Mouse (Mus musculus): ENCODE results near the gene Pgap1.
A peak's percentile ranks its signal among the peaks of the same experiment; 100 is the strongest.

The Pgap1 gene

DNA sequence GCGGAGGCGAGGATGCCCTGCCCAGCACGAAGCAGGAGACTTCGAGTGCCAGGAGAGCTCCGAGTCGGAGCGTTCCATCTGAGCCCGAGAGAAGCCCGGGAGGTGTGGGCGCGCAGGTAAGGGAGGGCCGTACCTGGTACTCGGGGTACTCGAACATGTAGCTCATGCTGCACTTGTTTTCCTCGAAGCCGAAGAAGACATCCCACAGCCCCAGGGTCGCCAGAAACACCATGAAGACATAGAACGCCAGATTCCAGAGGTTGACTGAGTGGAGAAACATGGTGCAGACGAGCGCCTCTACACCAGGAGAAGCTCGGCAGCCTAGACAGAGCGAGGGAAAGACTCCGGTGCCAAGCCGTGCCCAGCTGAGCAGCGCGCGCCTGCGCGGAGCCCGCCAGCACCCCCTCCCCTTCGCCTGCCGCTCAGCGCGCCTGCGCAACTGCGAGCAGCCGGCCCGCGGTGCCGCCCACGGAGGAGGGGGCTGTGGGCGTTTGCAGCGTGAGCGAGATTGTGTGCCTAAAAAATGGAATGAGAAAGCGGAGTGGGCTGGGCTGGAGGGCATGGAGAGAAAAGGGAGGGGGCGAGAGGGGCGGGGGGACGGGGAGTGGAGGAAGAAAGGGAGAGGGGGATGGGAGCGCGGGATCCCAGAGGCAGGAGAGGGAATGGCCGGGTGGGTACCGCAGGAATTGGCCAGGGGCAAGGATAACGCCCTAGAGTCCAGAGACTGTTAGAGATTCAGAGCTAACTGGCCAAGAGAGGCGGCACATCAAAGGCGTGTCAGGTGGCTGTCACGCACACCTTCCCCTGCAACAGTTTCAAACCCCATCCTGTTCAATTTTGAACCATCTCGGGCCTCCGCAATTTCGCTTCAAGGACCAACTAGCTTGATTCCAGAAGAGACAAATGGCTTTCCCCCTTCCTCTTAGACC is at the start of gene Pgap1:
TSS of gene Pgap1 (minus strand) at position 384 of the 929 bp plus-strand sequence.
- peak; percentile 88 for DNase-seq (ENCODE audit: low spot score)

DNA sequence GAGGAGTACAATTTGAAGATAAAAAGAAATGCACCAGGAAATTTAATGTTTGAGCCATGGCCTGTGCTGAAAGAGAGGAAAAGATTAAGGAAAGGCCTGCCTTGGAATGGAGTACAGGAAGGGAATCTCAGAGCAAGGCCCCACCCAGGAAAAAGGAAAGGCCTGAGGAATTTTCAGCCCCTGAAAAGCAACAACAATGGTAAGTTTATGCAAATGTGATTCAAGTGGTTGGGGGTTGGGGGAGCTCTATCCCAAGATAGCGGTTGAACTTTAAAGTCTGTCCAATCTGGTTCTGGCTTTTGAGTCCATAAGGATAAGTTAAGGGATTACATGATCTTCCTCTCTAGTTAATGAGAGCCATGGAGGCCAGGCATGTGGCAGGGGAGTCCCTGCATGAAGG is 49.5 kb upstream of the Pgap1 start:
- no peak for DNase-seq (ENCODE audit: low spot score)

DNA sequence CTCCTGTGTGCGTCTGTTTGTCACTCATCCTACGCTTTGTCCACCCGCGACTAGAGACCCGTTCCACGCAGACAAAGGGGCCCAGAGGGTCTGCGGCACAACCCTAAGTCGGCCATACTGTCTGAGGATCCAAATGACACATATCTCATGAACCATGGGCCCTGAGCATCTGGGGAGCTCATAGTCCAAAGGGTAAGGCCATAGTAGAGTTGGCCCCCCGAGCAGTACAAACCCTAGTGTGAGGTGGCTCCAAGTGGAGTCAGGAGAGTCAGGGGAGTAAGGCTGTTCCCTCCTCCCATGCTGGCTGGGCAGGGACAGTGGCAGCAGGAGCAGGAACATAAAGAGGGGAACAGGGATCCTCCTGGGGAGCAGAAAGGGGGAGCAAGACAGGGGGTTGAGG is 44.2 kb upstream of the Pgap1 start:
- DNase-seq (ENCODE audit: low spot score): no peak

DNA sequence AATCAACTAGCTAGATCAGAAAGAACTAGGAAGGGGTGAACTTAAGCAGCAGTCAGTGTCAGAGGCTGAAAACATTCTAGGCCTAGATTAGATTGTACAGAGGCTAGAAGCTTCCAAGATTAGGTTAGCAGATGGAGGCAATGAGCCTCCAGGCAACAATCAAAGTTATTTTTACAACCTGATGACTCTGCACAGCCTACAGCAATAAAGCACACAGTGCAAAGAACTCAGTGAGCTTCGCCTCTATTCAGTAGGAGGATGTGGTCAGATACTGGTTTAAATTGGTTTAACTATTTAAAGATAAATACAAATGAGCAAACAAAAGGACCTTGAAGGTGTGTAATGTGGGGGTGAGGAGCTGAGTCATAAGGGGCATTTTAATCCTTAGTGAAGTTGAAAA is 42.8 kb upstream of the Pgap1 start:
- no peak for DNase-seq (ENCODE audit: low spot score)

DNA sequence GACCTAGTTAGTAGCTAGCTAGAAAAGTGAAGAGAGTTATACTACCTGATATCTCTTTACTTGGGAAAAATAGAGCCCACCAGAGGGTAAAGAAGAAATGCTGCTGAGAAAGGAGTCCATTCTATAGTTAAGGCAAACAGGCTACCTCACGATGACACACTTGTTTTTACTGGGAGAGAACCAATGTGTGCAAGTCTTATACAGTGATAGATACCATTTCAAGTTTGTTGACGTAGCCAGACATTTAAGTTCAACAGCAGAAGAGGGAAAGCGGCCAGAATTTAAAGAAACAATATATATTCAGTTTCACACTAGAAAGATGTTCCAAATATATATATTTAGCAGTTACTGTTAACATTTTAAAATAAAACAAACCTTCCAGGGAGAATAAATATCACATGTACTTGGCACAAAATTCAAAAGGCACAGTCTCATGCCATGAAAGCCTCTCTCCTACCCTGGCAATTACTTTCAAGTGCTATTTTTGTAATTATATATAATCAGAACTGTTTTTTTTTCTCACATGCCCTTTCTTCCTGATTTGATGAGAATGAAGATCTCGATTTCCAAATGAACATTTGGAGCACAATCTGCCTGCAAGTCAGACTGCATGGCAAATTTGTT is 40.2 kb upstream of the Pgap1 start:
- DNase-seq (ENCODE audit: low spot score): no peak

DNA sequence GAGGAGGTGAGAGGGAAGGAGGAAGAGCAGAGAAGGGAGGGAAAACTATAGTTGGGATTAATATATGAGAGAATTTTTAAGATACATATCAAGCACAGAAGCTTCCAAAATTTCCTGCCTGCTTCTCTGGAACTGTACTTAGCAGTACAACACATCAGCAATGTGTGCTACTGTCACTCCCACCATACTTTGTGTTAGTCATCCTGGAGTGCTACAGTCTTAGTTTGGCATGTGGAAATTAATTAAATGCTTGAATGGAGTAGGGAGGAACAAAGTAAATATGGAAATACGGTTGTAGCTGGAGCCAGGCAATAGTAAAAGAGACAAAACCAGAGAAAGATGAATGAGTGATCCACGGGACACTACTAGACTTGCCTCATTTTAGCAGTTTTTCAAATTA is 38.7 kb upstream of the Pgap1 start:
- no peak for DNase-seq (ENCODE audit: low spot score)

DNA sequence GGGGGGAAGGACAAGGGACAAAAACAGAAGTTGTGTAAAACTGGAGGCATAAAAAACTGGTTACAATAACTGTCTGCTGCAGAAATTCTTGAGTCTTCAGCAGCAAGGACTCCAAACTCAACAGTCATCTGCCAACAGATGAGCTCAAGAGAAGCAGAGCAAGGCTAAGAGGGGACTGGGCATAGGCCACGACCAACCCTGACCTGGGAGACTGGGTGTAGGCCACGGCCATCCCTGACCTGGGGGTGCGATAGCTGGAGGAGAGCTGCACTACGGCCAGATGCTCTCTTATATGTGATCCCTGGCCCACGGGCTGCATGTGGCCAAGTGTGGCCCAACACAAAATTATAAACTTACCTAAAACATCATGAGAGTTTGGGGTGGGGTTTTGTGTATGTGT is 29.6 kb upstream of the Pgap1 start:
- DNase-seq (ENCODE audit: low spot score): no peak

DNA sequence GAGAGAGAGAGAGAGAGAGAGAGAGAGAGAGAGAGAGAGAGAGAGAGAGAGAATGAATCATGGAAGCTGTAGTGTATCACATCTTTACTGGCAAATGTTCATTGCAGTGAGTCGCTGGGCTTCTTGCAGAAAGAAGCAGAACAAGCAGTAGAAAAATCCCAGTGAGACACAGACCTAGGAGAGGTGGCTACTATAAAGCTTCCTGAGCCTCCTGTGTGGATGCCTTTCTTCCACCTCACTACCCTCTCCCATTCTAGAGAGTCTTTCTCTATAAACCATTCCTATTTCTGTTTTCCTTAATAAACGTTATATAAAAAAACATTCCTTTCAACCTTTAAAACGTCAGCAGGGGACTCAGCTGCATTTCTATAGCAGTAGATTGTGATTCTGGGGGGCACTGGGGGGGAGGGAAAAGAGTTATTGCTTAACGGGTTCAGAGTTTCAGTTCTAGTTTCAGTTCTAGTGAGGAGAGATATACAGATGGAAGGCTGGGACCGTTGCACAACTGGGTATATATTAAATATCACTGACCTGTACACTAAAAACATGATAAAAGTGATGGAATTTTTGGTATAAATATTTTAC is 28.6 kb upstream of the Pgap1 start:
- DNase-seq (ENCODE audit: low spot score): no peak

DNA sequence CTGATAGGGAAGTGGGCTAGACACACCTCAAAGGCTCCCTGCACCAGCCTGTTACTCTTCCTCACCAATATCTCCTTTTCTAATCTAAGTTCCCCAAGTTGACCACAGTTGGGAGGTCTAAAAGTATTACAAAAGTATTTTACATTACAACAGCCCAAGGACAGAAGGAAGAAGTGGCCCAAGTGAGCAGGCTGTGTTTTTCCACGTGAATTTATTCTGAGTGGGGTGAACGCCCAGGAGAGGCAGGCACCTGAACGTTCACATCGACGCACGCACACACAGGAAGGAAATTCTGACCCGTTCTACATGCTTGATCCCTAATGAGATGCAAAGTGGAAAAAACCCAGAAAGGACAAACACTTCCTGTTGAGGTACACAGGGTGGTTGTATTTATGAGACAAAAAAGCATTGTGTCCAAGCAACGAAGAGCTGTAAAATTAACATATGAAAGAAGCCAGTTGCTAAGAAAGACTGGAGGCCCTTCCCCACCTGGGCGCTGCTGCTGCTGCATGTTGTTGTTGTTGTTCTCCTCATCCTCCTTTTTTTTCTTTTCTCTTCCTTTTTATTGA is 27.9 kb upstream of the Pgap1 start:
- no peak for DNase-seq (ENCODE audit: low spot score)

DNA sequence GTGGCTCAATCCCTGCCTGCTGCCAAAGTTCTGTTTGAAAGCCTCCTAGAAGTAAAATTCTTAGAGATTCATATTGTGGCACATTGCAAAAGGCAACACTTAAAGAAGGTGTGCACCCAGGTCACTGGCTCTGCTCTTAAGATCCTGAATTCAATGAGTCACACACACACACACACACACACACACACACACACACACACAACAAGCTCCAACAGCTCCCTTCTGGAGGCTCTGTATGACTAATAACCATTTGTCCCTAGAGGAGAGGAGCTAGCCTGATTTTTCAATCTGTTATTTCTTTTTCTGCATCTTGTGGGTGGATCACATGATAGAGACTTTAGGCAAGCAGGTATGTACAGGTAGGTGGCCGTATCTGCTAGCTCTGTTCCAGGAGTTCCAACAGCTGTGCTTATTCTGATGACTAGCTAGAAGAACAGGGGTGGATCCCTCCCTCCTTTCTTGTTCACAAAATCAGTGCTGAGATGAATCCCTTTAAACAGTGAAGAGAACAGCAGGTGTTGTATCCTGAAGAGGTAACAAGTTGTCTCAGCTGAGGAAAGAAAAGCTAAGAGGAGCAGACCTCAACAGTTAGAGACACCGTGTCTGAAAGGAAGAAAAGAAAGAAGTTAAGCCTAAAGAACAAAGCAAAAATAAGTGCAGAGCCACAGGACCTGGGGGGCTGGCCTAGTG is 27.2 kb upstream of the Pgap1 start:
- no peak for DNase-seq (ENCODE audit: low spot score)

DNA sequence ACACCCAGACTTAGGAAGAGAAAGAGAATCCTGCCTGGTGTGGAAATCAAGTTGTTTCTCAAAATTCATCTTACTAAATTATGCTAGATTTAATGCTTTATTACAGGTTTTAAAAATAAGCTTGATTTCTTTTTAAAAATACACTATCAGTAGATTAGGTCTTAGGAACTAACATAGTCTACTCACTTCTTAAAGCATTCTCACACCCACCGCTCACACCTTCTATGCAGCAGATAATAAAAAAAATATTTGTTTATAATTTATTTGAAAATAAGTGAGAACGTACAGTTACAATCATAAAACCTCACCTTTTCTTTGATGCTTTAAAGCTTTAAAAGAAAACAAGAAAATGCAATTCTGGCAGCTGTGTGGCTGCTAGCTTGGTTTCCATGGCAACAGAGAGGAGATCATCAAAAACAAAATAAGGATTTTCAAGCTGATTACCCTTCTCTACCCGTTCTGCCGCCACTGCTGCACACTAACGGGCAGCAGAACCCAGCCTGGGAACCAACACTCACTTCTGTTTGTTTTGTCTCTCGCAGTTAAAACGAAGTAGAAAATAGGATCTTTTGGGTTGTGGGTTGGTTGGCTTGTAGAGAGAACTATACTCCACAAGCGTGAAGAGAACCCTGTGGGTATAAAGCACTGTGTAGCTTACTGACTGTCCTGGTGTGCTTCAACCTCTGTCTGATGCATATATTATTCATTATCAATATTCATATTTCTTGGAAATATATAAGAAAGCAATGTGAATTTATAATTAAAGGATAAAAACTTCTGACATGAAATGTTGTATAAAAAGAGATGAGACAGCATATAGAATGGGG is 21.1 kb upstream of the Pgap1 start:
- no peak for DNase-seq (ENCODE audit: low spot score)

DNA sequence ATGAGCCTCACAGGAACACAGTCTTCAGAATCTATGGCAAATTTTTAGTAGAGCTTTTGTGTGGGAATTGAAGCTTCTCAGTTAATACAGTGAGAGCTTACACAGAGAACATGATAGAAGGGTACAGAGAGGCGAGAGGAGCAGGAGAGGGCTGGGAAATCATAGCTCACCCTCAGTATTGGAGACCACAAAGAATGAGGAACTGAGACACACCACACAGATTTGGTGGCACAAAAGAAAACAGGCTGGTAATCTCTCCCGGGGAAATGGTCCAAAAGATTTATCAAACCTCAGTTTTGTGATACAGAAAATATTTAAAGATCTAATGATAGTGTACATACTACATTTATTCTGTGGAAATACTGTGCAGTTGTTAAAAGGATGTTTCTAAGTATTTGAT is 11.6 kb upstream of the Pgap1 start:
- no peak for DNase-seq (ENCODE audit: low spot score)

DNA sequence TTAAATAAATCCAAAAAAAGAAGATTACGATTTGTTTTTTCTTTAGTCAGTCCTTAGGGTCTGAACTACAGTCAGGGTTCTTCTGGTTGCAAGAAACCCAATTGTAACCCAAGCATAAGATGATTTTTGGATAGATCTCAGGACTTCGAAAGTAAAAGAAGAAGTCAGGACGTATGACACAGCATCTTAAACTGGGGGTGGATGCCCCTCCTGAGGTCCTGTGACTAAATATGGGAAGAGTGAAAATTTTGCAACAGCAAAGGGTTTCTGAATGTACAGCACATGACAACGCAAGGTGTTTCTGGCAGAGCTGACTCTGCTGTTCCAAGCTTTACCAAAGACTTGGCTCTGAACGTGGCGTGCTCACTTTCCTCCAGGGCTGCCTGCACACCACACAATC is 6.4 kb upstream of the Pgap1 start:
- no peak for DNase-seq (ENCODE audit: low spot score)

DNA sequence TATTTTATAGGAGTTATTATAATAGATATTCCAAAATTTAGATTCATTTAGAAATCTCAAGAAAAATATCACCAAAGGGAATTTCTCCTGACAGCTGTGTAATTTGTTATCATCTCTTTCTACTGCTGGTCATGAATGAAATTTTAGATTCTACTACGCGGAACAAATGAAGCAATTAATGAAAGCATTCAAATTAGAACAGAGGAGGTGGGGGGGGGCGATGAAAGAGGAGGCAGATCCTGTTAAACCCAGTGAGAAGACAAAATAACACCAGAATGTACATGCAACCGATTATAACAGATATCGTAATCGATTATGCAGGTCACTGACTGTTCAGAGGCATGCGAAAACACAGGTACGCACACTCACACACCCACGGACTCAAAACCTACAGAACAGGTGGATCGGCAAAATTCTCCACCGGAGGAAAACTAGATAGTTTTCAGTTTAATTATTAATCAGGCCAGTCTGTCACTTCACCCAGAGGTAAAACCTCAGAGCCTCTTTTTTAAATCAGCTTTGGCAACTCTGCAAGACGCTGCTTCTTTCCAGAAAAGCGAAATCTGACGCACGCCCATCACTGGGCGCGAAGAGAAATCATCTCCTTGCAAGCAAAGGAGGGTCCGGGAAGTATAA is 780 bp downstream of the Pgap1 start:
- no peak for DNase-seq (ENCODE audit: low spot score)

DNA sequence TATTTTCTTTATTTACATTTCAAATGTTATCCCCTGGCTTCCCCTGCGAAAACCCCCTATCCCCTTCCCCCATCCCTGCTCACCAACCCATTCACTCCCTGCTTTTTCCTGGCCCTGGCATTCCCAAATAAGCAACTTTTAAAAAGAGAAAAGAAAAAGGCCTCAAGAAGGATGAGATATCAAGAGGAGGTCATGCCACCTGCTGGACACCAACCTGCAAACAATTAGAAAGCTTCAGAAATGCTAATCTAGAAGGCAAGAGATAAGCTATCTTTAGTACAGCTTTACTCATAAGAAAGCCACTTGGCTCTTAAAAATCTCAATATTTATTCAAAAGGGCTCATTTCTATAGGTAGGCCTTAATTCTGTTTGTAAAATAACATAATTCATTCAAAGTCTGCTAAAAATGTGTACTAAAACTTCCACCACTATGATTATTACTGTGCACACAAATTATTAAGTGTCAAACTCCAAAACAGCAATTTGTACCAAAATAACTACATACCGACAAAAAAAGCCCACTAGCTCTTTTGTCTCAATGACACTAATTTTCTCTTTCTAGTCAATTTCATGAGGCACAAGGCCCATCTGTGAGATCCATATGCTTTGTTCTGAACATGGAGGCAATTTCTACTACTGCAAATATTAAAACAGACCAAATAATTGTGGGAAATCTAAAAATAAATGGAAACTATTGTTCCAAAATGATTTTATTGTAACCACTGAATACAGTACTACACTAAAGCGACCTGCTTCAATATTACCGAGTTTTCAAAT is 1.9 kb downstream of the Pgap1 start:
- DNase-seq (ENCODE audit: low spot score): no peak

DNA sequence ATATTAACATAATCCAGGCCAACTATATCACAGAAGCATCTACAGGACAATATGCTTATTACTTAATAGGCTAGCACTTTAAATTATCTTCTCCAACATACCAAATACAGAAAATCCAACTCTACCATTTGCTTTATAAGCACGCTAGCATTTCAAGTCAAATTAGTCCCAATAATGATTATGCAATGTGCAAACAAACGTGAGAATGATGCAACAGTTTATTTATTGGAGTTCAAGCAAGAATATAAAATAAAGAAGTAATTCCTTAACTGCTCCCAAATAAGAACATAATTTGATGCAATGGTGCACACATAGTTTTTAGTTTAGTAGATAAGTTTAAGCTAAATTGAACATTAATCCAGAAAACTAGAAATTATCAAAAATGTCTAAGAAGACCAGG is 4.9 kb downstream of the Pgap1 start:
- DNase-seq (ENCODE audit: low spot score): no peak

DNA sequence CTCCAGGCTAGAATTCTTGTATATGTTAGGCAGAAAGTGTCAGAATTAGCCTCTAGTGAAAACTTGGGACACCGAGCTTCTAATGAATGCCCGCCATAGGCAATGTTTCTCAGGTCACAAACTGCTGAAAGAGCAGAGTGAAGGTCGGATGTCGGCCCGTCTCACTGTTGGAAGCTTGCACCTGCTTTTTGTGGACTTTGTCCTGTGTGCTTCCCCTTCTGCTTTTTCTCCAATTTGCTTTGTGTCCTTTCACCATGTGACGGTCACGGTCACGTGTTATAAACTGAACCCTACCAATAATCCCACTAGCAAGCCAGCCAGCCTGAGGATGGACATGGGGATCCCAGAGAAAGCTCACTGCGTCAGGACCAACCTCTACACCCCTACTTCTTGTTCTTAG is 12.3 kb downstream of the Pgap1 start:
- DNase-seq (ENCODE audit: low spot score): no peak

DNA sequence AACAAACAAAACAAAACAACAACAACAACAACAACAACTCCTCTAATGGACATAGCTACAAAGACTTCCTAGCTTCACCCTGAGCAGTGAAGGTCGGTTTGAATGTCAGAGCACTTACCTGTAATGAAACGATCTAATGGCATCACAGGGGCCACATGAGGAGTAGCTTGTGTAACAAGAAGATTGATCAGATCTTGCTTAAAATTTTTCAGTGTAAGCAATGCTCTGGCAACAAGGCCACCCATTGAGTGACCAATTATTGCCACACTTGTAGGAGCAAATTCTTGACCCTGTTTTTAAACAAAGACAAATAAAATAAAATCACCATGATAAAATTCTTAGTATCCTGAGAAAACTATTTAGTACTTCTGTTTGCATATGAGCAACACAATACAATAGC is 14.6 kb downstream of the Pgap1 start:
- no peak for DNase-seq (ENCODE audit: low spot score)

DNA sequence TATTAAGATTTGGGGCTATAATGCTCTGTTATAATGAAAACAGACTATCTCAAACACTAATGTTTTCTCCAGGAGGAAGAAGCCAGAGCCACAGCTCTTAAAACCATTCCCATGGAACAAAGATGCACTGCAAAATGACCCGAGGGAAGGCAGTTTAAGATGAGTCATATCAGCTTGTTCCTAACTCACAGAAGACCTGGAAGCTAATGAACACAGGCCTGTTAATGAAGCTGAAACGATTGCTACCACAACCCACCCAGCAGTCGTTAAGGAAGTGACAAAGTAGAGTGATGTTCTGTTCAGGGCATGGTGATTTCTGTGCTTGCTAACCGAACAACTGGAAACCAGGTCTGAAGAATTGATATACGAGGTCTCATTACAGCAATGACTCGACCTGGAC is 26.3 kb downstream of the Pgap1 start:
- no peak for DNase-seq (ENCODE audit: low spot score)

DNA sequence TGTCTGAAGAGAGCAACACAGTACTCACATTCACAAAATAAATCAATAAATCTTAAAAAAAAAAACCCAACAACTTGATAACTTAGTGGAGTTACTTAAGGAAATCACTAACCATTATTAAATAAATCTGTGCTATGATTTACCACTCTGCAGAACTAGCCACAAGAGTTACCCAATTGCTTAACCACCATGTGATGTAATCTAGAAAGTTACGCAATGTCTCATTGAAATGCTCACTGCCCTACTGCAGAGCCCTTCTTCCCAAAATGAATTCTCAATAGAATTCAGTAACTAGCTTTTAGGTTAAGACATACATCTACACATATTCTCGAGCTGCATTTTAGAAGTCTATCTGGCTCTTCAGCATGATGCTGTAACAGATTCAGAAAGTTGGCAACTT is 33.8 kb downstream of the Pgap1 start:
- no peak for DNase-seq (ENCODE audit: low spot score)

Measured in testis, postnatal 14 days (tissue).